Mouse (Mus musculus) G1E (cell line): ENCODE data around the gene Dhx57. TPM values are rescaled to one million over a fixed set of nuclear protein-coding genes. Genes with fewer than 3 reads are reported as not detected.
A peak's percentile ranks its signal among the peaks of the same experiment; 100 is the strongest.

ENCODE experiments used
- ATAC-seq: 2 replicates; pipeline ENCODE4 v1.8.0; 2016; ENCODE audit warnings: mild to moderate bottlenecking; ENCODE audit not compliant: insufficient number of reproducible peaks, poor library complexity, low FRiP score, severe bottlenecking; ENCODE audit errors: extremely low read depth
- DNase-seq: peaks from one replicate; pipeline ENCODE4 v3.0.0; 2012; ENCODE audit warnings: low spot score
- H3K27me3 ChIP-seq: 2 replicates; pipeline ENCODE4 v1.6.1; 2012; ENCODE audit warnings: mild to moderate bottlenecking, low read length, inconsistent platforms; ENCODE audit not compliant: insufficient read depth
- H3K36me3 ChIP-seq: replicated peaks from 2 replicates; pipeline ENCODE3; 2012; ENCODE audit warnings: mild to moderate bottlenecking, inconsistent platforms
- H3K4me1 ChIP-seq: 2 replicates; pipeline ENCODE4 v1.6.1; 2012; ENCODE audit warnings: low read depth, low read length, inconsistent platforms, mixed read lengths; ENCODE audit not compliant: insufficient read depth
- H3K4me3 ChIP-seq: 2 replicates; pipeline ENCODE4 v1.5.1; 2012; ENCODE audit warnings: low read depth, mild to moderate bottlenecking, inconsistent platforms, low read length, moderate library complexity, mixed read lengths
- H3K9me3 ChIP-seq: replicated peaks from 2 replicates; pipeline ENCODE4 v1.6.1; 2012; ENCODE audit warnings: inconsistent platforms
- CTCF ChIP-seq: IDR thresholded peaks from 2 replicates; pipeline ENCODE4 v1.5.1; 2012; ENCODE audit warnings: low read depth, low read length, inconsistent platforms, mixed read lengths
- GATA1 ChIP-seq: IDR thresholded peaks from 2 replicates; pipeline ENCODE4 v1.6.1; 2012; ENCODE audit warnings: borderline replicate concordance, low read length, inconsistent platforms, mixed read lengths
- GATA2 ChIP-seq: IDR thresholded peaks from 2 replicates; pipeline ENCODE4 v1.6.1; 2012; ENCODE audit warnings: low read depth, low read length, inconsistent platforms, borderline replicate concordance
- POLR2AphosphoS5 ChIP-seq: IDR thresholded peaks from 2 replicates; pipeline ENCODE4 v1.6.1; 2012; ENCODE audit warnings: low read depth, low read length, inconsistent platforms; ENCODE audit not compliant: insufficient replicate concordance
- TAL1 ChIP-seq: conservative IDR thresholded peaks from 2 replicates; pipeline ENCODE4 v1.6.1; 2012; ENCODE audit warnings: low read depth, low read length, inconsistent platforms, mixed read lengths
- polyA plus RNA-seq: library from polyadenylated mRNA; stranded (reverse); fragments of >175 nt; gene quantifications from 2 replicates; pipeline ENCODE4 v1.2.3, GENCODE M21; 2012
- total RNA-seq, 2 experiments: library from RNA; stranded (forward) in 1 of 2; stranded (reverse) in 1 of 2; fragments of 200-1000 nt in 1 of 2; fragments of >200 nt in 1 of 2; fragmentation: Nextera tagmentation in 1 of 2; gene quantifications; 2 replicates each; pipeline ENCODE4 v1.2.3; 2014 to 2017

Dhx57 gene
- total and polyA plus RNA-seq, 3 experiments, result 7.7 to 29.0 (median 15.7) TPM

DNA sequence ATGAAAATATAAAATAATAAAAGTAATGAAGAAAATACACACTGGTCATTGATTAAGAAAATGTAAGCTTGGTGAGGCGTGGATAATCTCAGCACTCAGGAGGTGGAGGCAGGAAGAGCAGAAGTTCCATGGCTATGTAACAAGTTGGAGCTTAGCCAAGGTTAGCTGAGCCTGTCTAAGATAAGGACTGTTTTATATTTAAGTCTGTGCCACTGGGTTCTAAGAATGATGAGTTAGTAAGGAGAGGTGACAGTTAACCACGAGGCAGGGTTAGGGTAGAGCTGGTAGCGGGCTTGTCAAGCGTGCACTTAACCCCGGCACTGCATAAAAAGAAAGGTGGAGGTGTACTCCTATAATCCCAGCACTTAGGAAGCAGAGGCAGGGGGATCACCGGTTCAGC, 32.0 kb upstream of the Dhx57 start:
- ATAC-seq, result no peak

DNA sequence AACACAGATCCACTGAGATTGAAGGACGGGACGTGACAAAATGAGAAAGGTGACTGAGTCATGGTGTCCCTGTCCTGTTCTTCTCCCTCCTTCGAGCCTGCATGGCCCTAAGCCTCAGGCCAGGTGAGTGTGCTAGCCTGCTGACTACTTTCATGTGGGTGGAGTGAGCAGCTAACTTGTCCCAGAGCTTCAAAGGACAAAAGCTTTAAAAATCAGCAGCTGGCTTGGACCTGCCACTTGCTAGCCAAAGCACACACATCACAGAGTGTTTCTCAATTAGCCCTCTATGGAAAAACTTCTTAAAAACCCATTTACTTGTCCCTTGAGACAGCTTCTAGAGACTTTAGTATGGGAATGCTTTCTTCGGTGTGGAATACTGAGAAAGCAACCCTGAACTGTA, 22.1 kb upstream of the Dhx57 start:
- H3K4me3 ChIP-seq, result no peak overlapping the region
- peaks cover 4% of the 10 kb centered on the region for H3K27me3 ChIP-seq
- ATAC-seq (no peak), DNase-seq (no peak)
- TF ChIP-seq GATA1, result no peak
- TF ChIP-seq TAL1, result no peak
- H3K9me3 ChIP-seq, result no peaks in the 10 kb centered on the region
- no peaks in the 10 kb centered on the region for H3K36me3 ChIP-seq
- H3K4me1 ChIP-seq, result no peaks in the 10 kb centered on the region

More for the DNA sequence above, 32.0 kb upstream of the Dhx57 start:
- peaks cover 12% of the 10 kb centered on the region for H3K27me3 ChIP-seq
- DNase-seq, result no peak
- TF ChIP-seq GATA1 (no peak), GATA2 (no peak), CTCF (no peak), TAL1 (no peak), POLR2AphosphoS5 (no peak)
- H3K36me3 ChIP-seq, result no peaks in the 10 kb centered on the region
- no peak overlapping the region for H3K4me3 ChIP-seq
- H3K9me3 ChIP-seq, result no peaks in the 10 kb centered on the region
- H3K4me1 ChIP-seq, result no peaks in the 10 kb centered on the region; the same call in 1 of the 2 replicates

DNA sequence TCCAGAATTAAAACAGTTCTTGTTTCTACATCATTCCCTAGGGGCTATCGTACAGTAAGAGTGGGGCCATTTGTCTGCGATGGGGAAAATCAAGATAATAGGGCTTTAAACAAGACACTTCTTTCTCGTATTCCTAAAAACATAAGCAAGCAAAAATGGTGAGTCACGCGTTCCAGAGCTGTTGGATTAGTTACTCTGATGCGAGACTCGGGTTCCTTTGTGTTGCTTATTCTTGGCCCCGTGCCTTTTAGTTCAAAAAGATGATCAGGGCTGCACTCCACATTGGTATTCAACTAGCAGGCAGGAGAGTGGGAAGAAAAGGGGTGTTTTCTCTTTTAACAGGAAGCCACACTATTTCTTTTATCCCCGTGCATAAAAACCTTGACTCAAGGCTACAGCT, 21.5 kb upstream of the Dhx57 start:
- DNase-seq, result no peak
- H3K27me3 ChIP-seq, result peaks cover under 1% of the 10 kb centered on the region
- H3K4me3 ChIP-seq, result no peak overlapping the region
- no peaks in the 10 kb centered on the region for H3K4me1 ChIP-seq
- TF ChIP-seq TAL1 (no peak), GATA2 (no peak), POLR2AphosphoS5 (no peak), CTCF (no peak), GATA1 (no peak)
- no peaks in the 10 kb centered on the region for H3K9me3 ChIP-seq
- H3K36me3 ChIP-seq, result no peaks in the 10 kb centered on the region
- ATAC-seq, result no peak

DNA sequence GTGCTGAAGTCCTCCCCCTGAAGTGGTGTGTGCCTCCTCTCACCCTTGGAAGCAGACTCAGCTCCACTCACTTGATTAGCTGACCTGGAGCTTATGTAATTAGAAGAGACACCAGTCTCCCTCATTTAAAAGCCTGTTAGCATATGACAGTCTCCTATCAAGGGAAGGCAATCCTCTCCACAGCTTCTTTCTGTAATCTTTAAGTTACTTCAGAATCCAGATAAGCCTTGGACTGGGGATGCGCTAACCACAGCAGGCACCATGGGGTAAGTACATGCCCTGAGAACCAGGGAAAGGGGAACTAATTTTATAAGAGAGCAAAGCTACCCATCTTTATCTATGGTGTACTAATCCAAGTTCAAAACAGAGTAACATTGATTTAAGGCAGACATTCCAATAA, 17.0 kb upstream of the Dhx57 start, which contains the start of gene Arhgef33:
Gene Arhgef33 (plus strand): TSS at position 157 of the 400 bp plus-strand sequence.
- H3K4me3 ChIP-seq, result no peak within 1 kb of the TSS
- H3K27me3 ChIP-seq, result no peaks in the 10 kb centered on the region; the same call in 1 of the 2 replicates
- DNase-seq, result no peak
- TF ChIP-seq POLR2AphosphoS5, result no peak
- TF ChIP-seq CTCF, result no peak
- no peak for ATAC-seq
- H3K4me1 ChIP-seq, result no peaks in the 10 kb centered on the region
- H3K9me3 ChIP-seq, result no peaks in the 10 kb centered on the region
- no peaks in the 10 kb centered on the region for H3K36me3 ChIP-seq

DNA sequence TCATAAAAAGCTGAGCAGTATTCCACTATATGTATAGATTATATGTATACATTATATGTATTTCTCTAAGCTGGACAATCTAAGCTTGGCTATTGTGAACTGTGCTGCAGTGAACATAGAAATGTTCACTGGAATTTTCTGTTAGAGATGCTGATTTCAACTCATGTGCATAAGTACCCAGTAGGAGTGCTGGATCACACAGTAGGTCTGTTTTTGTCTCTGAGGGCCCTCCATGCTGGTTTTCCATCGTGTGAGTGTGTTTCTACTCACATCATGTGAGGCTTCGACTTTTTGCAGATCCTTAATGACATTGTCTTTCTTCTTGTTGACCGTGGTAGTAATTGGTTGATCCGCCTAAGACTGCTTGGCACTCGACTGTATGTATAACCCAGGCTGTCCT, 8.6 kb upstream of the Dhx57 start:
- no peak for DNase-seq

DNA sequence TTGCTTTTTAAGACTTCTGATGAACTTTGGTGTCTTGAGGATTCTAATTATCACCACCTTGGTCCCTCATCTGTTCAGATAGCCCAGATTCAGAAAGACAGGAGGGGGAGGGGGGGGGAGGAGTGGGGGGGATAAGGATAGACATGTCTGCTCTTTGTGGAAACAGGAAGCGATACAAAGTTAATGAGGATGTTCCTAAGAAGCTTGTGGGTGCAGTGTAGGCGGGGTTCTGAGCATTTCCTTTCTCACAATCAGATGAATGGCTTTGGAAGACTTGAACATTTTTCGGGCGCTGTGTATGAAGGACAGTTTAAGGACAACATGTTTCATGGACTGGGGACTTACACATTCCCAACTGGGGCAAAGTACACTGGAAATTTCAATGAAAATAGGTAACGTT, 5.0 kb upstream of the Dhx57 start:
- no peak for ATAC-seq
- H3K9me3 ChIP-seq, result no peaks in the 10 kb centered on the region
- DNase-seq, result no peak
- H3K36me3 ChIP-seq, result no peaks in the 10 kb centered on the region
- TF ChIP-seq TAL1 (no peak), POLR2AphosphoS5 (no peak), GATA2 (no peak), GATA1 (no peak), CTCF (no peak)
- no peaks in the 10 kb centered on the region; the same call in 1 of the 2 replicates for H3K4me1 ChIP-seq
- no peak overlapping the region for H3K4me3 ChIP-seq
- no peaks in the 10 kb centered on the region for H3K27me3 ChIP-seq

More for the DNA sequence above, 8.6 kb upstream of the Dhx57 start:
- Histone ChIP-seq H3K4me3 (no peak overlapping the region), H3K36me3 (no peaks in the 10 kb centered on the region), H3K4me1 (no peaks in the 10 kb centered on the region), H3K27me3 (no peaks in the 10 kb centered on the region), H3K9me3 (no peaks in the 10 kb centered on the region)
- TF ChIP-seq TAL1 (no peak), CTCF (no peak), GATA2 (no peak), GATA1 (no peak), POLR2AphosphoS5 (no peak)
- no peak for ATAC-seq

DNA sequence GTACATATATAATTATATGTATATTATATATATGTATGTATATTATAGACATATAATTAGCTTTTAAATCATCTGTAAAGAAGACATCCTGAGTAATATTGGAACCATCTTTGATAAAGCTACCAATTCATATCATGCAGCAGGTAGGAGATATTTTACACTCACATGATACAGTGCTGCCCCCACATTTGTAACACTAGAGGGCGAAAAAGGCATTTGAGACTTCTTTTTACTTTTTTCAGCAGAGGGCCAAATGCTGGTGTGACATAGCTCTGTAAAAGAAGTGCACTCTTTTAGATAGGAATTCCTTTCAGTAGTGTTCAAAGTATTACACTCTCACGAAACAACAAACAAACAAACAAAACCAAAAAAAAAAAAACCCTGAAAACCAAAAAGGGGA, 872 bp upstream of the Dhx57 start:
- TF ChIP-seq GATA2, result no peak
- no peak for TF ChIP-seq GATA1
- TF ChIP-seq CTCF, result no peak
- no peak for TF ChIP-seq TAL1
- TF ChIP-seq POLR2AphosphoS5, result no peak
- DNase-seq (peak; percentile 41), ATAC-seq (peak; percentile 41; the same call in 1 of the 2 replicates)
- peaks cover 22% of the 10 kb centered on the region for H3K4me1 ChIP-seq
- H3K36me3 ChIP-seq, result no peaks in the 10 kb centered on the region
- H3K27me3 ChIP-seq, result no peaks in the 10 kb centered on the region
- no peak overlapping the region for H3K4me3 ChIP-seq
- no peaks in the 10 kb centered on the region for H3K9me3 ChIP-seq
